Mouse (Mus musculus): ENCODE measurements at regions not wholly inside any gene's neighbourhood (a gene's known extent, or its start where the extent isn't known, plus 50 kb on each side); places are given as distances from the start of the nearest gene placed in this dataset.

GRCm38 (mm10) chr9:103917771-103918170 is 84.6 kb upstream of the Nphp3 start:
- in situ Hi-C loops (cut with MboI; ENCODE audit: unreplicated experiment in 2 of 2), result no loop called here

- in situ Hi-C loops (cut with MboI; ENCODE audit: unreplicated experiment in 2 of 2), result no loop called here
These were observed 80.0 kb upstream of the Nphp3 start for GRCm38 (mm10) chr9:103922356-103922755.

- in situ Hi-C loops (cut with MboI; ENCODE audit: unreplicated experiment in 2 of 2), result no loop called here
These were observed 77.7 kb upstream of the Nphp3 start for GRCm38 (mm10) chr9:103924641-103925040.

- in situ Hi-C loops (cut with MboI; ENCODE audit: unreplicated experiment in 2 of 2), result no loop called here
These were observed 76.9 kb upstream of the Nphp3 start for GRCm38 (mm10) chr9:103925486-103925885.

GRCm38 (mm10) chr9:103928744-103929527 is 73.4 kb upstream of the Nphp3 start:
- in situ Hi-C loops (cut with MboI; ENCODE audit: unreplicated experiment in 2 of 2), result no loop called here

- in situ Hi-C loops (cut with MboI; ENCODE audit: unreplicated experiment in 2 of 2), result no loop called here
These were observed 64.3 kb upstream of the Nphp3 start for GRCm38 (mm10) chr9:103938070-103938469.

GRCm38 (mm10) chr9:103940010-103940409 is 62.3 kb upstream of the Nphp3 start:
- in situ Hi-C loops (cut with MboI; ENCODE audit: unreplicated experiment in 2 of 2), result no loop called here

- in situ Hi-C loops (cut with MboI; ENCODE audit: unreplicated experiment in 2 of 2), result no loop called here
These were observed 61.8 kb upstream of the Nphp3 start for GRCm38 (mm10) chr9:103940506-103940905.

GRCm38 (mm10) chr9:103941176-103941900 is 61.0 kb upstream of the Nphp3 start:
- in situ Hi-C loops (cut with MboI; ENCODE audit: unreplicated experiment in 2 of 2), result no loop called here

- in situ Hi-C loops (cut with MboI; ENCODE audit: unreplicated experiment in 2 of 2), result no loop called here
These were observed 60.5 kb upstream of the Nphp3 start for GRCm38 (mm10) chr9:103941901-103942260.

- in situ Hi-C loops (cut with MboI; ENCODE audit: unreplicated experiment in 2 of 2), result no loop called here
These were observed 56.9 kb upstream of the Nphp3 start for GRCm38 (mm10) chr9:103945406-103945805.

- in situ Hi-C loops (cut with MboI; ENCODE audit: unreplicated experiment in 2 of 2), result no loop called here
These were observed 50.5 kb upstream of the Nphp3 start for GRCm38 (mm10) chr9:103951799-103952198.

Data from v-Abl transformed pro-B cells (cell line).